Mouse (Mus musculus) E14TG2a.4 (cell line): Measurements from ENCODE around the gene Atxn2l.

ENCODE experiments used
- CTCF ChIP-seq: conservative IDR thresholded peaks from 2 replicates; pipeline ENCODE4 v1.5.1; 2014; ENCODE audit warnings: low read length
- POU5F1 ChIP-seq: IDR thresholded peaks from 2 replicates; pipeline ENCODE4 v1.6.1; 2014; ENCODE audit warnings: low read length, borderline replicate concordance

- no peak for TF ChIP-seq CTCF
- no peak for TF ChIP-seq POU5F1
Measured at GRCm38 (mm10) chr7:126455242-126455641, 48.0 kb downstream of the Atxn2l start.
